Mouse (Mus musculus) cerebellum, adult 2 months (tissue): ENCODE measurements around the gene Adam23. TPM values are rescaled to one million over a fixed set of nuclear protein-coding genes. Genes with fewer than 3 reads are reported as not detected.

Experiments
- DNase-seq, 2 experiments: peaks; one replicate each; pipeline ENCODE4 v3.0.0; 2021
- H3K27ac ChIP-seq: fragments of 200-500 bp; 2 replicates; pipeline ENCODE4 v1.5.1; 2012; ENCODE audit warnings: low read length, control low read depth, inconsistent platforms; ENCODE audit not compliant: insufficient read depth
- H3K27me3 ChIP-seq: fragments of 200-500 bp; 2 replicates; pipeline ENCODE4 v1.6.1; 2012; ENCODE audit warnings: inconsistent platforms, mild to moderate bottlenecking, low read length, moderate library complexity; ENCODE audit not compliant: control insufficient read depth, insufficient read depth
- H3K4me1 ChIP-seq: fragments of 200-500 bp; 2 replicates; pipeline ENCODE4 v1.6.1; 2011; ENCODE audit warnings: low read length; ENCODE audit not compliant: control insufficient read depth, insufficient read depth
- H3K4me3 ChIP-seq: fragments of 200-500 bp; replicated peaks from 2 replicates; pipeline ENCODE3; 2011; ENCODE audit warnings: mild to moderate bottlenecking, low read depth, low read length, control low read depth; ENCODE audit not compliant: insufficient read depth
- CTCF ChIP-seq: fragments of 200-500 bp; IDR thresholded peaks from 2 replicates; pipeline ENCODE4 v1.5.1; 2011; ENCODE audit warnings: low read depth, mild to moderate bottlenecking, control low read depth, low read length, moderate library complexity, borderline replicate concordance; ENCODE audit not compliant: insufficient read depth
- POLR2A ChIP-seq: fragments of 200-500 bp; IDR thresholded peaks from 2 replicates; pipeline ENCODE4 v1.6.1; 2011; ENCODE audit warnings: low read length, control low read depth, borderline replicate concordance; ENCODE audit not compliant: insufficient read depth
- WGBS: fragments of 180-500 bp; shearing (Covaris S2); methylation state at CpG from one replicate; pipeline ENCODE4 v1.1.7; 2018; 5-methylcytosine and 5-hydroxymethylcytosine counted together
- polyA plus RNA-seq: library from polyadenylated mRNA; depleted of rRNA; stranded (reverse); fragments of >200 nt; gene quantifications from 2 replicates; pipeline ENCODE4 v1.2.3, GENCODE M21; 2012; rRNA removed

Adam23 gene
- polyA plus RNA-seq: 116 and 124 TPM in 2 replicates

DNA sequence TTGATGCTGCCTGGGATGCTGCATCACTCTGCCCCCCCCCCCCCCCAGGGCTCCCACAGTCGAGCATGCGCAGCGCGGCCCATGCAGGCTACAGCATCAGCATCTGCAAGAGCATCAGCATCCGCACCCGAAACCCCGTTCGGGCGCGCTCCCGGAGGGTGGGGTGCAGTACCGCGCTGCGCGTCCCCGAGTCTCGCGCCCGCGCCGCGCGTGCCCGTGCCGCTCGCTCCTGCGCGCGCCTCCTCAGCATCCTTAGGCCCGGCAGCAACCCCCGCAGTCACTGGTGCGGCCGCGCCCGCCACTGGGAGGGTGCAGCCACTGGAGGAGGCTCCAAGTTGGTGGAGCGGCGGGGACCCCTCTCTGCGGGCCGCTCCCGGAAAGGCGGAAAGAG, at the start of gene Adam23:
Gene Adam23 (plus strand): TSS at position 236 of the 391 bp plus-strand sequence.
- no peaks in the 10 kb centered on the region for H3K27me3 ChIP-seq
- peak within 1 kb of the TSS; percentile 63 for H3K4me3 ChIP-seq
- peaks cover 7% of the 10 kb centered on the region for H3K4me1 ChIP-seq
- TF ChIP-seq CTCF (no peak), POLR2A (peak; percentile 67)
- peak; percentile 89 to 90 for DNase-seq
- peak within 1 kb of the TSS; percentile 86 for H3K27ac ChIP-seq
- 1% methylated on average over 40 of the region's 41 CpGs for WGBS

DNA sequence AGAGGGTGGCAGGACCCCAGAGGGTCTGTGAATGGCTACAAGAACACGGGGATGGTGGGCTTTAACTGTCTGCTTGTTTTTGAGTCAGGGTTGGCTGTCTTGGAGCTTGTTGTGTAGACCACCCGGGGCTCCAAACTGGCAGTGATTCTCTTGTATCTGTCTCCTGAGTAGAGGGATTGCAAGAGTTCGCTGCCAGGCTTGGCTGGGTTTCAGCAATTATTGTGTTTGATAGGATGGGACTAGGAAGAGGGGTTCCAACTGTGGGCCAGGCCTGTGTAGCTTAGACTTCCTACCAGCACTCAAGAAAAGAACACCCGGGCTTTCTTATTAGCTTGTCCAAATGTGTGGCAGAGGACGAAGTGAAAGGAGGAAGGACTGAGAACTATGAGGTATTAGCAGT, 44.6 kb upstream of the Adam23 start:
- no peaks in the 10 kb centered on the region for H3K4me1 ChIP-seq
- 19% methylated on average over 5 of the region's 5 CpGs for WGBS
- no peak for DNase-seq
- no peak overlapping the region for H3K4me3 ChIP-seq
- no peaks in the 10 kb centered on the region for H3K27me3 ChIP-seq
- H3K27ac ChIP-seq: no peak overlapping the region
- TF ChIP-seq CTCF (no peak), POLR2A (no peak)

DNA sequence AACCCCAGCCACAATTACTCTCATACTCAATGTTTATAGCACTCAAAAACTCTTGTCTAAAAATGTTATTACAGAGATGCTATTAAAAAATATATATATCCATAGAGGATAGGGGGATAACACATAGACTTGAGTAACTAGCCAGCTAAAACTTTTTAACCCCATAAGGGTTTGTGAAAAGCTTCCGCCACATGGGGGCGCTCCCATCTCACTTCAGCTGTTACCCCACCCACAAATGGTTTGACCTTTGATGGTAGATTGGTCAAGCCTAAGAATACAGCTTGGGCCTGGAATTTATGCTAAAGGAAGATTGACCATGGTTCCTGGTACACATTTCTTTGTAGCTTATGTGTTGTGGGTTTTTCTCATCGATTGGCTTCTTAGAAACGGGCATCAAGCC, 42.1 kb upstream of the Adam23 start:
- WGBS: 60% methylated on average over 4 of the region's 4 CpGs
- no peak for TF ChIP-seq POLR2A
- peak; percentile 54; the same call in 1 of the 2 replicates for TF ChIP-seq CTCF
- peak; percentile 22 to 54 for DNase-seq

DNA sequence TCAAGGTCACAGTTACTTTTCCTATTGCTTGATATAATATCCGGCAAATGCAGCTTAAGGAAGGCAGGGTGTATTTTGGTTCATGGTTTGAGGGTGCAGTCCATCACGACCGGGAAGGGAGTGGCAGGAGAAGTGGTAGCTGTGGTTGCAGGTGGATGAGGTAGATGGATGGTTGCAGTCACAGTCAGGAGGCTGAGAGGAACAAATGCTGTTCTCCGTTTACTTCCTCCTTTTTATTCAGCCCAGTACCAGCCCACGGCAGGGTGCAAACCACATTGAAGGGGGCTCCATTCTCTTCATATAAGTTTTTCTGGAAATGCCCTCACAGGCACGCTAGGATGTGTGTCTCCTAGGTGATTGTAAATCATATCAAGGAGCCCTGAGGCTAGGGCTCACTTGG, 37.3 kb upstream of the Adam23 start:
- 64% methylated on average over 6 of the region's 6 CpGs for WGBS
- Histone ChIP-seq H3K4me1 (no peaks in the 10 kb centered on the region), H3K27ac (no peak overlapping the region), H3K4me3 (no peak overlapping the region), H3K27me3 (no peaks in the 10 kb centered on the region)
- DNase-seq: no peak
- TF ChIP-seq POLR2A: no peak
- no peak for TF ChIP-seq CTCF

More for the DNA sequence above, 42.1 kb upstream of the Adam23 start:
- H3K27me3 ChIP-seq: no peaks in the 10 kb centered on the region
- no peak overlapping the region for H3K4me3 ChIP-seq
- no peaks in the 10 kb centered on the region for H3K4me1 ChIP-seq
- H3K27ac ChIP-seq: no peak overlapping the region

DNA sequence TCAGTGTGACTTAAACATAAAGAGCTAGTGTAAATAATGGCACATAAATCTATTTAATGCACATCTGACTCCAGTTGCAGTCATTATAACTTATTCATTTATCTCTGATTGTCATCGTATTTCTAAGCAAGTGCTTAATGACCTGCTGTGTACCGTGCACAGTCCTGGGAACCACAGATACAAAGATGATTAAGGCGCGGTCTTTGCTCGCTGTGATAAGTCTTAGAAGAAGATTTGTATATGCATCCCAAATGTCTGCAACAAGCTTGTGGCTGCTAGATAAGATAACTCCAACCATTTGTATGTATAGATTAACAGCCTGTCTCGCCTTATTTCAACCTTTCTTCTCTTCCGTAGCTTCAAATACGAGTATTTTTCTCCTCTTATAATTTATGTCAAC, 27.2 kb upstream of the Adam23 start:
- TF ChIP-seq POLR2A: no peak
- no peak for TF ChIP-seq CTCF
- DNase-seq: no peak
- H3K4me1 ChIP-seq: no peaks in the 10 kb centered on the region
- no peak overlapping the region for H3K4me3 ChIP-seq
- H3K27ac ChIP-seq: no peak overlapping the region
- 92% methylated on average over 8 of the region's 8 CpGs for WGBS
- H3K27me3 ChIP-seq: no peaks in the 10 kb centered on the region

DNA sequence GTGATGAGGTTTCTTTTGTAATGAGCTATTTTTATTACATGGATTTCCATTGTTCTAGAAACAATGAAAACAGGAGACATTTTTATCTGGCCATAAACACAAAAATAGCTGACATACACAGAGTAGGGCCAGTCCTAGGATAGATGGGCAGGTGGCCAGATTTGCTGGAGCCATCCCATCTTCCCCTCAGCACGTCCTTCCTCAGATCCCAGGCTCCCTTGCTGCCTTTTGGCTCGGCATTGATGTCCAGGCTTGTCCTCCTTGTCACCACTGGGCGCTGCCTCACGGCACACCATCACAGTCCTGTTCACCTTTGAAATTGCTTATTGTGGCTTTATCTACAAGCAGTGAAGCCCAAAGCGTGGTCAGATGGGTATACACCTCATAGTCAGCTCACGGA, 15.0 kb upstream of the Adam23 start:
- Histone ChIP-seq H3K27me3 (no peaks in the 10 kb centered on the region), H3K4me3 (no peak overlapping the region), H3K27ac (peak overlapping the region; percentile 16; the same call in 1 of the 2 replicates), H3K4me1 (peaks cover 3% of the 10 kb centered on the region; the same call in 1 of the 2 replicates)
- DNase-seq: peak; percentile 63 to 76
- TF ChIP-seq POLR2A: no peak
- TF ChIP-seq CTCF: no peak; the same call in 1 of the 2 replicates
- WGBS: 26% methylated on average over 6 of the region's 6 CpGs

DNA sequence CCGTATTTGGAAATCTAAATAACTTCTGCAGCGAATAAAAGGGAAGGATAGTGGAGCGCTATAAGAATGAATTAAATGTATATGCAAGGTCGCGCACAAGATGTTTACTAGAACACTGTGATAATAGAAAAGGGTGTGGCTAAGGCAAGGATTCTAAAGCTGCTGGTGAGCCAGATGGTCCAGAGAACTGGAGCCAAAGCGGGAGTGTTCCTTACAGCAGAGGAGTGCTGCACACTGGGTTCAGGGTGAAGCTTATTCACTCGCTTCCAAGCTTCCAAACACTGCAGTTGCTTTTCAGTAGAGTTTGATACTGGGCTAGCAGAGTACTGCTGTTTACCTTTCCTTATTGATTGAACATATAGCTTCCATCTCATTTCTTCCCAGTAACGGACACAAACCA, 14.5 kb upstream of the Adam23 start:
- DNase-seq: peak; percentile 48 to 64
- 42% methylated on average over 8 of the region's 8 CpGs for WGBS
- Histone ChIP-seq H3K27me3 (no peaks in the 10 kb centered on the region), H3K4me1 (peaks cover 3% of the 10 kb centered on the region; the same call in 1 of the 2 replicates), H3K4me3 (no peak overlapping the region), H3K27ac (peak overlapping the region; percentile 16; the same call in 1 of the 2 replicates)
- no peak for TF ChIP-seq CTCF
- TF ChIP-seq POLR2A: peak; percentile 21; the same call in 1 of the 2 replicates

DNA sequence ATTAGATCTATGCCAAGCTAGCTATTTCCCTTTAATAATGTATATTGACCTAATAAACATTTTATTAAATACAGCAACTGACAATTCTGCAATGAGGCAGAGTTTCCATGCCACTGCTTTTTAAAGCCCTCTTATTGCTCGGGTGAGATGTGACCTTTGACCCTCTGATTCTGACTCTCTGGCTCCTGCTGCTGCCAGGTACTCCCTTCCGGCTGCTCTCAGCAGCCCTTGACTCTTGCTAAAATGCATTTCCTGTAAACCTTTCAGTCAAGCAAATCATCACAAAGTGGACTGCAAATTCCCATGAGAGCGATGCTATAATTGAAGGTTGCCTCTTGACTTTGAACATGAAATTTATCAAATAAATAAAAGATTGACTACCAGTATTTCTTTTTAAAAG, 13.8 kb upstream of the Adam23 start:
- DNase-seq: no peak
- TF ChIP-seq CTCF (no peak), POLR2A (no peak)
- Histone ChIP-seq H3K27ac (no peak overlapping the region), H3K4me1 (peaks cover 3% of the 10 kb centered on the region; the same call in 1 of the 2 replicates), H3K27me3 (no peaks in the 10 kb centered on the region), H3K4me3 (no peak overlapping the region)
- WGBS: 73% methylated on average over 3 of the region's 3 CpGs

DNA sequence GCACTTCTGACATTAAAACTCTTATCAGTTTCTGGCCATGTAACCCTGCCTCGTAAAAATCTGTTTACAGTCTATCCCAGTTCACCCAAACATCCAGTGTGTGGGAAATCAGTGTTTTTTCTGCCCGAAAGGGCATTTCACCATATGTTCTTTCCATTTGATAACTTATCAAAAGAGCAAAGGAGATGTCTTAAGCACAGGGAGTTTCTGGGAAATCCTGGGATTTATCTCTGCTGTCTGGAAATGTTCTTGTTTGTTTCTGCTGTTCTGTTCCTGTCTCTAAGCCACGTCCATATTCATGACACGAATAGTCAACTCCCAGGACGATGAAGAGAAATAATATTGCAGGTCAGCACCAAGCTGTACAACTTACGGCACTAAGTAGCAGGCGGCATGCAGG, 11.6 kb upstream of the Adam23 start:
- H3K27ac ChIP-seq: no peak overlapping the region
- TF ChIP-seq CTCF (no peak), POLR2A (no peak)
- peaks cover 3% of the 10 kb centered on the region; the same call in 1 of the 2 replicates for H3K4me1 ChIP-seq
- DNase-seq: no peak
- no peaks in the 10 kb centered on the region for H3K27me3 ChIP-seq
- no peak overlapping the region for H3K4me3 ChIP-seq
- 86% methylated on average over 7 of the region's 7 CpGs for WGBS
